Mouse (Mus musculus): ENCODE results near the gene Pcbd2. TPM values are rescaled to one million over a fixed set of nuclear protein-coding genes. Genes with fewer than 3 reads are reported as not detected.

Gene Pcbd2
- total and polyA plus RNA-seq, 3 experiments = 32.0 to 69.4 TPM; not detected in 1

- Histone ChIP-seq H3K4me3 (ENCODE audit: control insufficient read depth in 1 of 2, insufficient read depth in 1 of 2, low read depth in 2 of 2, low read length in 2 of 2) (no peak overlapping the region), H3K36me3 (ENCODE audit: control insufficient read depth in 1 of 2, insufficient read depth in 2 of 2, low read length in 2 of 2) (no peaks in the 10 kb centered on the region), H3K79me2 (ENCODE audit: control insufficient read depth, insufficient read depth, low read length, poor library complexity) (no peaks in the 10 kb centered on the region), H3K9me3 (replicated peaks; ENCODE audit: insufficient read depth, low read length) (no peaks in the 10 kb centered on the region), H3K27me3 (ENCODE audit: control insufficient read depth in 1 of 2, insufficient read depth in 2 of 2, low read length in 2 of 2) (no peaks in the 10 kb centered on the region), H3K9ac (ENCODE audit: control insufficient read depth, low read depth, low read length, poor library complexity, severe bottlenecking) (no peak overlapping the region), H3K4me1 (ENCODE audit: control insufficient read depth in 1 of 2, insufficient read depth in 2 of 2, low read length in 2 of 2) (no peaks in the 10 kb centered on the region; a peak in 1 of 4 replicates), H3K27ac (ENCODE audit: control insufficient read depth, low read depth, low read length) (no peak overlapping the region)
- peak; percentile 33 for TF ChIP-seq SMC3 (IDR thresholded peaks at IDR 0.05; ENCODE audit: low read depth, low read length)
- no peak for TF ChIP-seq MYC (IDR thresholded peaks at IDR 0.05; ENCODE audit: low read depth, low read length)
- no peak for TF ChIP-seq NRF1 (IDR thresholded peaks at IDR 0.05; ENCODE audit: insufficient read depth, low read depth, low read length, poor library complexity, severe bottlenecking)
- peak; percentile 15 for TF ChIP-seq RAD21 (IDR thresholded peaks at IDR 0.05; ENCODE audit: low read depth, low read length)
- TF ChIP-seq CTCF (IDR thresholded peaks at IDR 0.05 in 2 of 3, conservative IDR thresholded peaks at IDR 0.05 in 1 of 3; ENCODE audit: control insufficient read depth in 1 of 3, insufficient read depth in 1 of 3, low read depth in 2 of 3, low read length in 3 of 3, poor library complexity in 1 of 3, severe bottlenecking in 1 of 3) = peak in 2 of 3 experiments; percentile 41 to 42; a peak in 4 of 6 replicates
- peak; percentile 48 for DNase-seq (ENCODE audit: low read depth, low spot score)
These were observed 30.5 kb downstream of the Pcbd2 start for GRCm38 (mm10) chr13:55757645-55758044.

- H3K27me3 ChIP-seq (ENCODE audit: control insufficient read depth in 1 of 2, insufficient read depth in 2 of 2, low read length in 2 of 2) = no peaks in the 10 kb centered on the region
- no peak for DNase-seq (ENCODE audit: low read depth, low spot score)
- H3K27ac ChIP-seq (ENCODE audit: control insufficient read depth, low read depth, low read length) = no peak overlapping the region
- no peaks in the 10 kb centered on the region for H3K9me3 ChIP-seq (replicated peaks; ENCODE audit: insufficient read depth, low read length)
- no peaks in the 10 kb centered on the region for H3K36me3 ChIP-seq (ENCODE audit: control insufficient read depth in 1 of 2, insufficient read depth in 2 of 2, low read length in 2 of 2)
- H3K4me3 ChIP-seq (ENCODE audit: control insufficient read depth in 1 of 2, insufficient read depth in 1 of 2, low read depth in 2 of 2, low read length in 2 of 2) = no peak overlapping the region
- no peaks in the 10 kb centered on the region for H3K4me1 ChIP-seq (ENCODE audit: control insufficient read depth in 1 of 2, insufficient read depth in 2 of 2, low read length in 2 of 2)
- no peak overlapping the region for H3K9ac ChIP-seq (ENCODE audit: control insufficient read depth, low read depth, low read length, poor library complexity, severe bottlenecking)
- no peaks in the 10 kb centered on the region for H3K79me2 ChIP-seq (ENCODE audit: control insufficient read depth, insufficient read depth, low read length, poor library complexity)
- no peak for TF ChIP-seq MEF2A (IDR thresholded peaks at IDR 0.05; ENCODE audit: extremely low read depth, insufficient replicate concordance, low read depth, low read length, poor library complexity, severe bottlenecking)
- no peak for TF ChIP-seq ZC3H11A (IDR thresholded peaks at IDR 0.05; ENCODE audit: low read depth, low read length)
- TF ChIP-seq MAZ (IDR thresholded peaks at IDR 0.05; ENCODE audit: low read depth, low read length) = no peak
- TF ChIP-seq RAD21 (IDR thresholded peaks at IDR 0.05; ENCODE audit: low read depth, low read length) = no peak
- no peak for TF ChIP-seq TCF12 (IDR thresholded peaks at IDR 0.05; ENCODE audit: low read depth, low read length)
- TF ChIP-seq SMC3 (IDR thresholded peaks at IDR 0.05; ENCODE audit: low read depth, low read length) = no peak
- no peak for TF ChIP-seq ZKSCAN1 (IDR thresholded peaks at IDR 0.05; ENCODE audit: low read depth, low read length)
- TF ChIP-seq POLR2AphosphoS5 (IDR thresholded peaks at IDR 0.05; ENCODE audit: borderline replicate concordance, low read depth, low read length) = no peak
- TF ChIP-seq NELFE (IDR thresholded peaks at IDR 0.05; ENCODE audit: low read depth, low read length) = no peak
- no peak for TF ChIP-seq RCOR1 (IDR thresholded peaks at IDR 0.05; ENCODE audit: low read depth, low read length)
- TF ChIP-seq MAFK (IDR thresholded peaks at IDR 0.05; ENCODE audit: borderline replicate concordance, low read depth, low read length) = no peak
- no peak for TF ChIP-seq GABPA (IDR thresholded peaks at IDR 0.05; ENCODE audit: low read depth, low read length)
- TF ChIP-seq USF2 (IDR thresholded peaks at IDR 0.05; ENCODE audit: borderline replicate concordance in 1 of 2, insufficient read depth in 1 of 2, low read depth in 1 of 2, low read length in 2 of 2) = no peak
- TF ChIP-seq HCFC1 (IDR thresholded peaks at IDR 0.05; ENCODE audit: low read depth, low read length) = no peak
- TF ChIP-seq EP300 (IDR thresholded peaks at IDR 0.05; ENCODE audit: low read depth in 1 of 2, low read length in 2 of 2) = no peak
These were observed 33.4 kb downstream of the Pcbd2 start for GRCm38 (mm10) chr13:55760576-55760975.

All from MEL (cell line).